Mouse (Mus musculus): ENCODE data around the gene Celsr1.
"Not testable (repeated sequence)": the region's sequence is repeated elsewhere in the genome, so short reads cannot be mapped to it uniquely, and the experiment has no call there.

Celsr1 gene

GRCm38 (mm10) chr15:85896284-85896683 lies 137.3 kb downstream of the Celsr1 start:
- peak; percentile 39 for DNase-seq (ENCODE audit: low read depth, low spot score)

GRCm38 (mm10) chr15:85893871-85894270 lies 139.7 kb downstream of the Celsr1 start:
- no peak for DNase-seq (ENCODE audit: low read depth, low spot score)

- DNase-seq (ENCODE audit: low read depth, low spot score), result no peak
Observed at GRCm38 (mm10) chr15:85892498-85893118, 141.0 kb downstream of the Celsr1 start.

- no peak for DNase-seq (ENCODE audit: low read depth, low spot score)
Observed at GRCm38 (mm10) chr15:85891971-85892370, 141.6 kb downstream of the Celsr1 start.

- DNase-seq (ENCODE audit: low read depth, low spot score), result no peak
Observed at GRCm38 (mm10) chr15:85889235-85889634, 144.3 kb downstream of the Celsr1 start.

- peak; percentile 68 for DNase-seq (ENCODE audit: low read depth, low spot score)
Observed at GRCm38 (mm10) chr15:85885606-85886005, 148.0 kb downstream of the Celsr1 start.

- DNase-seq (ENCODE audit: low read depth, low spot score), result no peak
Observed at GRCm38 (mm10) chr15:85879498-85879895, 154.1 kb downstream of the Celsr1 start.

- peak; percentile 90 for DNase-seq (ENCODE audit: low read depth, low spot score)
Observed at GRCm38 (mm10) chr15:85878848-85879497, 154.6 kb downstream of the Celsr1 start, which contains the start of gene Trmu. Gene Trmu, plus strand, starts transcription at chr15:85879312.

GRCm38 (mm10) chr15:85877336-85877735 lies 156.2 kb downstream of the Celsr1 start:
- DNase-seq (ENCODE audit: low read depth, low spot score), result no peak

GRCm38 (mm10) chr15:85867696-85868095 lies 165.9 kb downstream of the Celsr1 start:
- peak; percentile 55 for DNase-seq (ENCODE audit: low read depth, low spot score)

GRCm38 (mm10) chr15:85865913-85866312 lies 167.7 kb downstream of the Celsr1 start:
- DNase-seq (ENCODE audit: low read depth, low spot score), result not testable (repeated sequence)

- DNase-seq (ENCODE audit: low read depth, low spot score), result peak; percentile 93
Observed at GRCm38 (mm10) chr15:85859490-85860031, 174.0 kb downstream of the Celsr1 start, which contains the start of gene Gtse1. Gene Gtse1, plus strand, starts transcription at chr15:85859745.

GRCm38 (mm10) chr15:85858980-85859489 lies 174.5 kb downstream of the Celsr1 start:
- no peak for DNase-seq (ENCODE audit: low read depth, low spot score)

- DNase-seq (ENCODE audit: low read depth, low spot score), result no peak
Observed at GRCm38 (mm10) chr15:85851656-85852392, 181.8 kb downstream of the Celsr1 start.
